In the genomic region with DNA sequence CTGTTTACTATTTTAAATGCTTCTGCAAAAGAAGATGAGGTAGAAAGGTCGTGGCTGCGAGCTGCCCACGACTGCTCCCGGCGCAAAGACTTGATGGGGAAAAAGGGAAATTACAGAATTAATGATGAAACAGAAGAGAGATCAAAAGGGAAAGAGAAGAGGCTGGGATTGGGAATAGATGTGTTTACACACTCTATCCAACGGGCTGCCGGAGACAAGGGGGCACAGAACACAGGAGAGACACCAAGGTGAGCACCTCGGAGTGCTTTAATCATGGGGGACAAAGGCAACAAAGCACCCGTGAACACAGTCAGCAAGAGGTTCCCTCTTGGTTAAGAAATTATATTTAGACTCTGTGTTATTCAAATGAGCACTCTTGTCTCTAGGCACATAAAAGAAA, we compare ENCODE assay signal across 14 mouse cellular contexts.
"Had no signal": no experiment of that assay in that cellular context is flagged by ENCODE, and none has a peak within 500 bp of the region (broad histone marks: within the 10 kb centered on the region; RNA-seq: fewer than 3 reads in every experiment).

No protein-coding gene starts in this region.

- H3K9ac ChIP-seq: limb, embryonic 13.5 days; liver, embryonic 14.5 days; neural tube, embryonic 13.5 days had no signal

- H3K36me3 ChIP-seq: limb, embryonic 13.5 days; neural tube, embryonic 13.5 days had no signal

- DNase-seq: kidney, adult 11 months; kidney, adult 9 months; left cerebral cortex, postnatal 4 days; lung, adult 18-20 months; lung, postnatal 36 days; retina, postnatal 1 day; right cerebral cortex, postnatal 4 days; spleen, adult 18-20 months; thymus, adult 2 months; thymus, postnatal 36 days had no signal

- H3K27me3 ChIP-seq: limb, embryonic 13.5 days; neural tube, embryonic 13.5 days had no signal

- H3K4me3 ChIP-seq: layer of hippocampus, adult 2 months; limb, embryonic 13.5 days; neural tube, embryonic 13.5 days had no signal

- H3K27ac ChIP-seq: layer of hippocampus, adult 2 months; limb, embryonic 13.5 days; liver, embryonic 14.5 days; neural tube, embryonic 13.5 days had no signal

- H3K4me2 ChIP-seq: limb, embryonic 13.5 days; neural tube, embryonic 13.5 days had no signal

- H3K9me3 ChIP-seq: limb, embryonic 13.5 days; neural tube, embryonic 13.5 days had no signal
